Mouse (Mus musculus) large intestine, adult 2 months (tissue): ENCODE measurements around the gene Elmo3. TPM values are rescaled to one million over a fixed set of nuclear protein-coding genes. Genes with fewer than 3 reads are reported as not detected.
"Not testable (repeated sequence)": the region's sequence is repeated elsewhere in the genome, so short reads cannot be mapped to it uniquely, and the experiment has no call there.

ENCODE experiments used
- DNase-seq: peaks from one replicate; pipeline ENCODE4 v3.0.0-alpha.2; 2012; ENCODE audit warnings: low read depth, low spot score
- WGBS: fragments of 180-500 bp; shearing (Covaris S2); methylation state at CpG from one replicate; pipeline ENCODE4 v1.1.7; 2018; 5-methylcytosine and 5-hydroxymethylcytosine counted together
- polyA plus RNA-seq: library from polyadenylated mRNA; depleted of rRNA; stranded (reverse); fragments of >200 nt; gene quantifications from 2 replicates; pipeline ENCODE4 v1.2.3, GENCODE M21; 2012

The Elmo3 gene
- polyA plus RNA-seq, 1 experiment: 65.9 TPM

- 14% methylated on average over 11 of the region's 11 CpGs for WGBS
- no peak for DNase-seq
Measured at GRCm38 (mm10) chr8:105275387-105275786, 30.0 kb upstream of the Elmo3 start.

GRCm38 (mm10) chr8:105275840-105276239 is 29.6 kb upstream of the Elmo3 start, which contains the start of gene Nol3:
TSS of gene Nol3 (plus strand) at chr8:105276140.
- WGBS: 5% methylated on average over 10 of the region's 10 CpGs
- no peak for DNase-seq

- DNase-seq: no peak
- WGBS: 7% methylated on average over 30 of the region's 30 CpGs
Measured at GRCm38 (mm10) chr8:105276292-105277120, 28.9 kb upstream of the Elmo3 start.

- DNase-seq: peak; percentile 75
Measured at GRCm38 (mm10) chr8:105278911-105279334, 26.5 kb upstream of the Elmo3 start.

GRCm38 (mm10) chr8:105280567-105280966 is 24.8 kb upstream of the Elmo3 start:
- 90% methylated on average over 3 of the region's 3 CpGs for WGBS
- no peak for DNase-seq

More at GRCm38 (mm10) chr8:105278911-105279334, 26.5 kb upstream of the Elmo3 start:
- WGBS: 3% methylated on average over 28 of the region's 28 CpGs

- 93% methylated on average over 12 of the region's 12 CpGs for WGBS
Measured at GRCm38 (mm10) chr8:105281821-105282220, 23.6 kb upstream of the Elmo3 start.

GRCm38 (mm10) chr8:105282239-105282638 is 23.2 kb upstream of the Elmo3 start:
- no peak for DNase-seq
- WGBS: 90% methylated on average over 4 of the region's 4 CpGs

More at GRCm38 (mm10) chr8:105281821-105282220, 23.6 kb upstream of the Elmo3 start:
- no peak for DNase-seq

- DNase-seq: no peak
- 37% methylated on average over 23 of the region's 23 CpGs for WGBS
Measured at GRCm38 (mm10) chr8:105283074-105283473, 22.3 kb upstream of the Elmo3 start.

- 76% methylated on average over 12 of the region's 12 CpGs for WGBS
- DNase-seq: no peak
Measured at GRCm38 (mm10) chr8:105285514-105285913, 19.9 kb upstream of the Elmo3 start.

- 93% methylated on average over 4 of the region's 4 CpGs for WGBS
- no peak for DNase-seq
Measured at GRCm38 (mm10) chr8:105286907-105287306, 18.5 kb upstream of the Elmo3 start.

- WGBS: 90% methylated on average over 5 of the region's 5 CpGs
- no peak for DNase-seq
Measured at GRCm38 (mm10) chr8:105288231-105288630, 17.2 kb upstream of the Elmo3 start.

GRCm38 (mm10) chr8:105288958-105289732 is 16.3 kb upstream of the Elmo3 start:
- WGBS: under 1% methylated on average over 53 of the region's 53 CpGs
- DNase-seq: peak; percentile 96

GRCm38 (mm10) chr8:105289805-105290460 is 15.5 kb upstream of the Elmo3 start, which contains the start of gene 4931428F04Rik:
TSS of gene 4931428F04Rik (minus strand) at chr8:105289864.
- 2% methylated on average over 43 of the region's 43 CpGs for WGBS
- DNase-seq: no peak

GRCm38 (mm10) chr8:105290554-105291314 is 14.7 kb upstream of the Elmo3 start:
- DNase-seq: peak; percentile 94
- WGBS: 11% methylated on average over 31 of the region's 31 CpGs

- 64% methylated on average over 8 of the region's 8 CpGs for WGBS
- DNase-seq: not testable (repeated sequence)
Measured at GRCm38 (mm10) chr8:105291364-105291763, 14.0 kb upstream of the Elmo3 start.

GRCm38 (mm10) chr8:105291802-105292201 is 13.6 kb upstream of the Elmo3 start:
- DNase-seq: not testable (repeated sequence)
- WGBS: 67% methylated on average over 3 of the region's 3 CpGs

GRCm38 (mm10) chr8:105292471-105292870 is 12.9 kb upstream of the Elmo3 start:
- WGBS: 83% methylated on average over 7 of the region's 7 CpGs
- no peak for DNase-seq

- DNase-seq: no peak
- WGBS: 78% methylated on average over 19 of the region's 19 CpGs
Measured at GRCm38 (mm10) chr8:105293405-105293804, 12.0 kb upstream of the Elmo3 start.

- DNase-seq: no peak
- 68% methylated on average over 9 of the region's 9 CpGs for WGBS
Measured at GRCm38 (mm10) chr8:105294776-105295175, 10.6 kb upstream of the Elmo3 start.
